Mouse (Mus musculus): ENCODE results near the gene Rnf130.

- TF ChIP-seq CTCF (IDR thresholded peaks at IDR 0.05; ENCODE audit: low read depth) (no peak), EP300 (optimal IDR thresholded peaks at IDR 0.05) (no peak)
These were observed 3.3 kb downstream of the Rnf130 start for GRCm38 (mm10) chr11:50028416-50028815.

All from stomach, postnatal 0 days (tissue).